Mouse (Mus musculus) heart, postnatal 0 days (tissue): ENCODE data around the gene Serpina16. TPM values are rescaled to one million over a fixed set of nuclear protein-coding genes. Genes with fewer than 3 reads are reported as not detected.

Experiments
- ATAC-seq: fragments of 200-750 bp; cut with Nextera tagmentation; 2 replicates; pipeline ENCODE4 v1.8.0; 2017; ENCODE audit warnings: low read depth, moderate number of reproducible peaks, moderate library complexity; ENCODE audit not compliant: insufficient read depth
- DNase-seq: peaks from one replicate; pipeline ENCODE4 v3.0.0-alpha.2; 2016; ENCODE audit warnings: low spot score
- H3K27ac ChIP-seq: fragments of 300-500 bp; sonication (generic); 2 replicates; pipeline ENCODE4 v1.5.1; 2014; ENCODE audit warnings: low read depth, mild to moderate bottlenecking
- H3K27me3 ChIP-seq: fragments of 300-500 bp; sonication (generic); 2 replicates; pipeline ENCODE4 v1.6.1; 2014; ENCODE audit warnings: low read length, mixed read lengths; ENCODE audit not compliant: control insufficient read depth, insufficient read depth
- H3K36me3 ChIP-seq: fragments of 300-500 bp; sonication (generic); replicated peaks from 2 replicates; pipeline ENCODE4 v1.6.1; 2014; ENCODE audit warnings: low read length, mixed read lengths; ENCODE audit not compliant: control insufficient read depth, insufficient read depth
- H3K4me1 ChIP-seq: fragments of 300-500 bp; sonication (generic); 2 replicates; pipeline ENCODE4 v1.6.1; 2014; ENCODE audit warnings: antibody characterized with exemption; ENCODE audit not compliant: control insufficient read depth, insufficient read depth
- H3K4me2 ChIP-seq: fragments of 300-500 bp; sonication (generic); 2 replicates; pipeline ENCODE4 v1.6.1; 2014; ENCODE audit warnings: low read depth, mild to moderate bottlenecking, low read length, moderate library complexity
- H3K4me3 ChIP-seq: fragments of 300-500 bp; sonication (generic); 2 replicates; pipeline ENCODE4 v1.5.1; 2014; ENCODE audit warnings: low read depth, low read length
- H3K9ac ChIP-seq: fragments of 300-500 bp; sonication (generic); replicated peaks from 2 replicates; pipeline ENCODE4 v1.6.1; 2014; ENCODE audit warnings: low read depth, low read length, mixed read lengths
- H3K9me3 ChIP-seq: fragments of 300-500 bp; sonication (generic); replicated peaks from 2 replicates; pipeline ENCODE4 v1.6.1; 2016; ENCODE audit warnings: low read length; ENCODE audit not compliant: control insufficient read depth
- CTCF ChIP-seq: IDR thresholded peaks from 2 replicates; pipeline ENCODE4 v1.5.1; 2016; ENCODE audit warnings: antibody characterized with exemption, control low read depth, low read depth
- EP300 ChIP-seq: IDR thresholded peaks from 2 replicates; pipeline ENCODE4 v1.6.1; 2016; ENCODE audit warnings: antibody characterized with exemption, low read depth
- WGBS: fragments of 180-500 bp; shearing (Covaris S2); extraction: QIAGEN DNeasy Blood & Tissue Kit; methylation state at CpG from one replicate; pipeline ENCODE4 v1.1.7; 2014; 5-methylcytosine and 5-hydroxymethylcytosine counted together
- polyA plus RNA-seq: library from polyadenylated mRNA; unstranded; fragments of >200 nt; fragmentation: Nextera tagmentation; extraction: Ambion mirVana; gene quantifications from 2 replicates; pipeline ENCODE4 v1.2.1, GENCODE M21; 2015
- total RNA-seq: library from RNA; depleted of rRNA; stranded (reverse); fragments of >200 nt; gene quantifications from 2 replicates; pipeline ENCODE4 v1.2.3, GENCODE M21; 2014; ENCODE audit warnings: low replicate concordance

Serpina16 gene
- total and polyA plus RNA-seq, 2 experiments from 2014 or later, result not detected

GRCm38 (mm10) chr12:103656848-103657626, 18.9 kb downstream of the Serpina16 start, which contains the start of gene Serpina6:
TSS of gene Serpina6 (minus strand) at chr12:103657212.
- Histone ChIP-seq H3K27me3 (no peaks in the 10 kb centered on the region), H3K9ac (no peak within 1 kb of the TSS), H3K27ac (no peak within 1 kb of the TSS), H3K4me1 (no peaks in the 10 kb centered on the region), H3K36me3 (no peaks in the 10 kb centered on the region), H3K9me3 (no peaks in the 10 kb centered on the region), H3K4me2 (no peak within 1 kb of the TSS), H3K4me3 (no peak within 1 kb of the TSS)
- DNase-seq, result no peak
- TF ChIP-seq CTCF (no peak), EP300 (no peak)
- ATAC-seq, result no peak
- 69% methylated on average over 9 of the region's 9 CpGs for WGBS

- H3K27ac ChIP-seq, result no peak overlapping the region
- no peak overlapping the region for H3K9ac ChIP-seq
- ATAC-seq (no peak), DNase-seq (no peak)
- no peak overlapping the region for H3K4me2 ChIP-seq
- WGBS, result 71% methylated on average over 7 of the region's 7 CpGs
- H3K4me1 ChIP-seq, result no peaks in the 10 kb centered on the region
- H3K4me3 ChIP-seq, result no peak overlapping the region
- TF ChIP-seq CTCF, result no peak
- TF ChIP-seq EP300, result no peak
- no peaks in the 10 kb centered on the region for H3K27me3 ChIP-seq
- H3K36me3 ChIP-seq, result no peaks in the 10 kb centered on the region
- H3K9me3 ChIP-seq, result 0 out of 2 replicates have a peak, but pooled peaks cover 2% of the 10 kb centered on the region
These were observed 20.6 kb downstream of the Serpina16 start for GRCm38 (mm10) chr12:103655123-103656044.

GRCm38 (mm10) chr12:103653836-103654235, 22.1 kb downstream of the Serpina16 start:
- 86% methylated on average over 2 of the region's 2 CpGs for WGBS
- no peak for TF ChIP-seq CTCF
- no peak for TF ChIP-seq EP300
- no peaks in the 10 kb centered on the region for H3K27me3 ChIP-seq
- DNase-seq (no peak), ATAC-seq (no peak)
- no peak overlapping the region for H3K9ac ChIP-seq
- H3K4me3 ChIP-seq, result no peak overlapping the region
- H3K4me1 ChIP-seq, result no peaks in the 10 kb centered on the region
- H3K27ac ChIP-seq, result no peak overlapping the region
- H3K9me3 ChIP-seq, result 0 out of 2 replicates have a peak, but pooled peaks cover 8% of the 10 kb centered on the region
- H3K4me2 ChIP-seq, result no peak overlapping the region
- H3K36me3 ChIP-seq, result no peaks in the 10 kb centered on the region

GRCm38 (mm10) chr12:103646314-103646713, 29.6 kb downstream of the Serpina16 start:
- no peak for ATAC-seq
- 59% methylated on average over 2 of the region's 2 CpGs for WGBS
- no peak for DNase-seq
- H3K9ac ChIP-seq, result no peak overlapping the region
- no peak overlapping the region for H3K27ac ChIP-seq
- 0 out of 2 replicates have a peak, but pooled peaks cover 8% of the 10 kb centered on the region for H3K9me3 ChIP-seq
- no peaks in the 10 kb centered on the region for H3K27me3 ChIP-seq
- no peaks in the 10 kb centered on the region for H3K36me3 ChIP-seq
- TF ChIP-seq CTCF, result no peak
- TF ChIP-seq EP300, result no peak
- H3K4me1 ChIP-seq, result no peaks in the 10 kb centered on the region
- no peak overlapping the region for H3K4me2 ChIP-seq
- H3K4me3 ChIP-seq, result no peak overlapping the region

GRCm38 (mm10) chr12:103644601-103645000, 31.3 kb downstream of the Serpina16 start:
- Histone ChIP-seq H3K9ac (no peak overlapping the region), H3K4me3 (no peak overlapping the region), H3K4me2 (no peak overlapping the region), H3K36me3 (no peaks in the 10 kb centered on the region), H3K4me1 (no peaks in the 10 kb centered on the region), H3K27me3 (no peaks in the 10 kb centered on the region), H3K27ac (no peak overlapping the region), H3K9me3 (no peaks in the 10 kb centered on the region)
- WGBS, result 27% methylated on average over 5 of the region's 5 CpGs
- TF ChIP-seq EP300 (no peak), CTCF (no peak)
- ATAC-seq, result no peak
- DNase-seq, result no peak
